Mouse (Mus musculus): Measurements from ENCODE around the gene Txnrd1. TPM values are rescaled to one million over a fixed set of nuclear protein-coding genes. Genes with fewer than 3 reads are reported as not detected.

Gene Txnrd1
- polyA plus RNA-seq, 1 experiment from 2014 or later, result 157 TPM

- Histone ChIP-seq H3K4me2 (ENCODE audit: low read length) (no peak overlapping the region), H3K36me3 (ENCODE audit: control insufficient read depth, insufficient read depth, low read length) (peaks cover 87% of the 10 kb centered on the region), H3K27me3 (replicated peaks; ENCODE audit: control insufficient read depth, insufficient read depth, low read length) (no peaks in the 10 kb centered on the region), H3K4me3 (ENCODE audit: low read depth, low read length) (no peak overlapping the region), H3K27ac (ENCODE audit: low read depth, low read length) (no peak overlapping the region), H3K9me3 (replicated peaks; ENCODE audit: control insufficient read depth, low read length) (no peaks in the 10 kb centered on the region), H3K9ac (ENCODE audit: low read length) (no peak overlapping the region), H3K4me1 (ENCODE audit: control insufficient read depth, insufficient read depth, low read length) (no peaks in the 10 kb centered on the region; the same call in 1 of the 2 replicates)
- WGBS, result 88% methylated on average over 9 of the region's 9 CpGs
- ATAC-seq (no peak), DNase-seq (ENCODE audit: low spot score) (no peak)
Observed at GRCm38 (mm10) chr10:82892442-82893055, 58.8 kb downstream of the Txnrd1 start.

DNA sequence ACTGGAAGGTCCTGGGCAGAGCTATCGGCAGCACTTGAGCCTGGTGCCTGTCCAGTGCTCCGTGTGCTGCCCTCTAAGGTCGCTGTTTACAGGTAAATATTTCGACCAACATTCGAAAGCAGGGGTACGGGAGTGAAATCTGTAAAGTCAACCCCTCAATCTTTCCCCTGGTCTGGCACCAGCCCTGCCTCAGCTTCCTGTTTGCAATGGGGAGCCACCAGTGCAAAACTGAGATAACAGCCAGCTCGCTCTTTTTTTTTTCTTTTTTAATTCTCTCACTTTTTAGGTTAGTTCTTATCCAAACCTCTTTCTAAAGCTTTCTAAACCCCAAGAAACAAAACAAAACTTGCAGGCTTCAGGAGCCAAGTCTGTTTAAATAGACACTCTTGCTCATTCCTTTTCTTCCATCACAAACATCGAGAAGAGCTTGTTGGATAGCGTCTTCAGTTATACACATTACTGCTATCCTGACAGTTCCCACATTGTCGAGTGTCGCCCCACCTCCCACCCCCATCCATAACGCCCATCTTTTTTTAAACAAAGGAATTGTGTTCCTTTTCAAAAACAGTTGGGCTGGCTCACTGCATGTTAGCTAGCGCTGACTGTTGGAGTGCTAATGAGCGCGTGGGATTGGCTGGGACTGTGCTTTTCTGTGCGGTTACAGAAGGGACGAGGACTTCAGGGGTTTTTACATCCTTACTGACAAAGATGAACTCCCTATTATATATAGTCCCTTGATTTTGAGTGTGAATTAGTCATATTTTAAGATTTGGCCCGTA, 60.3 kb downstream of the Txnrd1 start:
- Histone ChIP-seq H3K27me3 (replicated peaks; ENCODE audit: control insufficient read depth, insufficient read depth, low read length) (no peaks in the 10 kb centered on the region), H3K9ac (ENCODE audit: low read length) (no peak overlapping the region), H3K4me2 (ENCODE audit: low read length) (no peak overlapping the region), H3K27ac (ENCODE audit: low read depth, low read length) (peak overlapping the region; percentile 27; the same call in 1 of the 2 replicates), H3K36me3 (ENCODE audit: control insufficient read depth, insufficient read depth, low read length) (peaks cover 85% of the 10 kb centered on the region), H3K4me1 (ENCODE audit: control insufficient read depth, insufficient read depth, low read length) (no peaks in the 10 kb centered on the region; the same call in 1 of the 2 replicates), H3K4me3 (ENCODE audit: low read depth, low read length) (no peak overlapping the region), H3K9me3 (replicated peaks; ENCODE audit: control insufficient read depth, low read length) (no peaks in the 10 kb centered on the region)
- DNase-seq (ENCODE audit: low spot score) (peak; percentile 73), ATAC-seq (peak; percentile 65)
- 61% methylated on average over 18 of the region's 18 CpGs for WGBS

DNA sequence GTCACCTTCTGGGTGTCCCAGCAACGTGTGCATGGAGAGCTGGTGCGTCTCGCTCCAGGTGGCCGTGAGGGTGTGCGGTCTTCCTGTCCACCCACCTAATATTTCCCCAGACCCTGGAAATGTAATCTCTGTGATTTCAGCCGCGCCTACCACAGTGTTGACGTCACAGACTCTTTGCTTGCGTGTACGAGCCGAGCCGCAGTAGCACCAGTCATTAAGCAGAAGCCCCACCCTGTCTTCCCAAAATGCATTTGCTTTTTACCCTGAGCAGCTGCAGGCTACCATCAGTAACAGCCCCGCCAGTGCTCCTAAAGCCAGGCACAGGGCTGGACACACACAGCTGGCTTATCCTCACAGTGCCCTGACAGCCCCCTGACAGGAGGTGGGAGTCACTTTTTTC, 64.2 kb downstream of the Txnrd1 start:
- DNase-seq (ENCODE audit: low spot score), result no peak

GRCm38 (mm10) chr10:82898893-82899292, 65.1 kb downstream of the Txnrd1 start:
- ATAC-seq (no peak), DNase-seq (ENCODE audit: low spot score) (no peak)
- WGBS, result 64% methylated on average over 7 of the region's 7 CpGs
- Histone ChIP-seq H3K4me3 (ENCODE audit: low read depth, low read length) (no peak overlapping the region), H3K27ac (ENCODE audit: low read depth, low read length) (no peak overlapping the region), H3K9ac (ENCODE audit: low read length) (no peak overlapping the region), H3K27me3 (replicated peaks; ENCODE audit: control insufficient read depth, insufficient read depth, low read length) (no peaks in the 10 kb centered on the region), H3K4me2 (ENCODE audit: low read length) (no peak overlapping the region), H3K36me3 (ENCODE audit: control insufficient read depth, insufficient read depth, low read length) (peaks cover 38% of the 10 kb centered on the region), H3K4me1 (ENCODE audit: control insufficient read depth, insufficient read depth, low read length) (peaks cover 14% of the 10 kb centered on the region), H3K9me3 (replicated peaks; ENCODE audit: control insufficient read depth, low read length) (no peaks in the 10 kb centered on the region)

More for the DNA sequence above, 64.2 kb downstream of the Txnrd1 start:
- WGBS, result 92% methylated on average over 13 of the region's 13 CpGs
- Histone ChIP-seq H3K4me3 (ENCODE audit: low read depth, low read length) (no peak overlapping the region), H3K4me1 (ENCODE audit: control insufficient read depth, insufficient read depth, low read length) (peaks cover 14% of the 10 kb centered on the region), H3K9ac (ENCODE audit: low read length) (no peak overlapping the region), H3K9me3 (replicated peaks; ENCODE audit: control insufficient read depth, low read length) (no peaks in the 10 kb centered on the region), H3K4me2 (ENCODE audit: low read length) (no peak overlapping the region), H3K27me3 (replicated peaks; ENCODE audit: control insufficient read depth, insufficient read depth, low read length) (no peaks in the 10 kb centered on the region), H3K36me3 (ENCODE audit: control insufficient read depth, insufficient read depth, low read length) (peaks cover 48% of the 10 kb centered on the region), H3K27ac (ENCODE audit: low read depth, low read length) (no peak overlapping the region)
- ATAC-seq, result no peak

DNA sequence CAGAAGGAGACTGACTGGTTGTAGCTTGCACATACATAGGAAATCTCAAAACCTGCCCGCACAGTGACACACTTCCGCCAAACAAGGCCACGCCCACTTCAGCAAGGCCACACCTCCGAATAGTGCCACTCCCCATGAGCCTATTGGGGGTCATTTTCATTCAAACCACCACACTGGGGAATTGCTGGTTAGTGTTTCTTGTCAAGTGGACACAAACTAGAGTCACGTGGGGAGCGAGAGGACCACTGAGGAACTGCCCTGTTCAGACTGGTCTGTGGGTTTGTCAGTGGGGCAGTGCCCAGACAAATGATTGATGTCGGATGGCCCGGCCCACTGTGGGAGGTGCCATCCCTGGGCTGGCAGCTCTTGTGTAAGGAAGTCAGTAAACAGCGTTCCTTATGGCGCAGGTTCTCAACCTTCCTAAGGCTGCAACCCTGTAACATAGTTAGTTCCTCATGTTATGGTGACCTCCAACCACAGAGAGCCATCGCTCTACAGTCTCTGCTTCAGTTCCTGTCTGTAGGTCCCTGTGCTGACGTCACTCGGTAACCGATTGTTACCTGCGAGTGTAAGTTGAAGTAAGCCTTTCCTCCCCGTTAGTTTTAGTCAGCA, 66.2 kb downstream of the Txnrd1 start:
- H3K4me1 ChIP-seq (ENCODE audit: control insufficient read depth, insufficient read depth, low read length), result peaks cover 14% of the 10 kb centered on the region
- H3K4me3 ChIP-seq (ENCODE audit: low read depth, low read length), result 0 out of 2 replicates have a peak overlapping the region, but pooled peaks have one; percentile 6
- peaks cover 33% of the 10 kb centered on the region for H3K36me3 ChIP-seq (ENCODE audit: control insufficient read depth, insufficient read depth, low read length)
- no peaks in the 10 kb centered on the region for H3K27me3 ChIP-seq (replicated peaks; ENCODE audit: control insufficient read depth, insufficient read depth, low read length)
- DNase-seq (ENCODE audit: low spot score) (peak; percentile 23), ATAC-seq (peak; percentile 32; the same call in 1 of the 2 replicates)
- H3K4me2 ChIP-seq (ENCODE audit: low read length), result peak overlapping the region; percentile 36
- H3K27ac ChIP-seq (ENCODE audit: low read depth, low read length), result peak overlapping the region; percentile 46; the same call in 1 of the 2 replicates
- H3K9me3 ChIP-seq (replicated peaks; ENCODE audit: control insufficient read depth, low read length), result no peaks in the 10 kb centered on the region
- 41% methylated on average over 16 of the region's 16 CpGs for WGBS
- H3K9ac ChIP-seq (ENCODE audit: low read length), result 0 out of 2 replicates have a peak overlapping the region, but pooled peaks have one; percentile 5

- 0 out of 2 replicates have a peak overlapping the region, but pooled peaks have one; percentile 6 for H3K4me3 ChIP-seq (ENCODE audit: low read depth, low read length)
- peak; percentile 60 for ATAC-seq
- H3K9ac ChIP-seq (ENCODE audit: low read length), result 0 out of 2 replicates have a peak overlapping the region, but pooled peaks have one; percentile 5
- H3K36me3 ChIP-seq (ENCODE audit: control insufficient read depth, insufficient read depth, low read length), result peaks cover 27% of the 10 kb centered on the region
- peak overlapping the region; percentile 36 for H3K4me2 ChIP-seq (ENCODE audit: low read length)
- peaks cover 14% of the 10 kb centered on the region for H3K4me1 ChIP-seq (ENCODE audit: control insufficient read depth, insufficient read depth, low read length)
- H3K27me3 ChIP-seq (replicated peaks; ENCODE audit: control insufficient read depth, insufficient read depth, low read length), result no peaks in the 10 kb centered on the region
- DNase-seq (ENCODE audit: low spot score), result peak; percentile 88
- peak overlapping the region; percentile 53; the same call in 1 of the 2 replicates for H3K27ac ChIP-seq (ENCODE audit: low read depth, low read length)
- 3% methylated on average over 7 of the region's 7 CpGs for WGBS
- no peaks in the 10 kb centered on the region for H3K9me3 ChIP-seq (replicated peaks; ENCODE audit: control insufficient read depth, low read length)
Observed at GRCm38 (mm10) chr10:82900546-82900945, 66.8 kb downstream of the Txnrd1 start.

GRCm38 (mm10) chr10:82901436-82901835, 67.7 kb downstream of the Txnrd1 start:
- WGBS, result 2% methylated on average over 6 of the region's 7 CpGs
- H3K4me3 ChIP-seq (ENCODE audit: low read depth, low read length), result no peak overlapping the region
- peaks cover 18% of the 10 kb centered on the region for H3K36me3 ChIP-seq (ENCODE audit: control insufficient read depth, insufficient read depth, low read length)
- no peak overlapping the region for H3K4me2 ChIP-seq (ENCODE audit: low read length)
- H3K9ac ChIP-seq (ENCODE audit: low read length), result no peak overlapping the region
- no peaks in the 10 kb centered on the region for H3K9me3 ChIP-seq (replicated peaks; ENCODE audit: control insufficient read depth, low read length)
- DNase-seq (ENCODE audit: low spot score), result peak; percentile 87
- no peaks in the 10 kb centered on the region for H3K27me3 ChIP-seq (replicated peaks; ENCODE audit: control insufficient read depth, insufficient read depth, low read length)
- peak overlapping the region; percentile 53; the same call in 1 of the 2 replicates for H3K27ac ChIP-seq (ENCODE audit: low read depth, low read length)
- peak; percentile 77 for ATAC-seq
- peaks cover 14% of the 10 kb centered on the region for H3K4me1 ChIP-seq (ENCODE audit: control insufficient read depth, insufficient read depth, low read length)

DNA sequence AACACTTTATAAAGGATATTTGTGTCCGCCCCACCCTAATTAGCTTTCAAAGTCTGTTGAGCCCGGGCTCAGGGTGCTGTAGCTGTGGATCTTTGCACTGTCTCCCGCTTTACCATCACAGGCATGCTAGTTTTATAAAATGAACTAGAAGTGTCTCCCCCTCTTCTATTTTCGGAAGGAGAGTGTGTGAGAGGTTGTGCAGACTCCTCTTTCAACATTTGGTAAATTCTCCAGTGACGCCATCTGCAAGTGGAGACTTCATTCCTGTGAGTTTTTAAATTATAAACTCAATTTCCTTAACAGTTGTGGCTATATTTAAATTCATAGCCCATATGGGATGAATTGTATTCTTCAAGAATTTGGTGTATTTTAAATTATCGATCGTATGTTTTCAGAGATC, 74.8 kb downstream of the Txnrd1 start:
- Histone ChIP-seq H3K27ac (ENCODE audit: low read depth, low read length) (no peak overlapping the region), H3K36me3 (ENCODE audit: control insufficient read depth, insufficient read depth, low read length) (no peaks in the 10 kb centered on the region), H3K4me3 (ENCODE audit: low read depth, low read length) (no peak overlapping the region), H3K9me3 (replicated peaks; ENCODE audit: control insufficient read depth, low read length) (no peaks in the 10 kb centered on the region), H3K27me3 (replicated peaks; ENCODE audit: control insufficient read depth, insufficient read depth, low read length) (no peaks in the 10 kb centered on the region), H3K9ac (ENCODE audit: low read length) (no peak overlapping the region), H3K4me2 (ENCODE audit: low read length) (no peak overlapping the region), H3K4me1 (ENCODE audit: control insufficient read depth, insufficient read depth, low read length) (no peaks in the 10 kb centered on the region)
- no peak for ATAC-seq
- 88% methylated on average over 7 of the region's 7 CpGs for WGBS
- no peak for DNase-seq (ENCODE audit: low spot score)

Measured in forebrain, embryonic 14.5 days (tissue).